Mouse (Mus musculus) MEL (cell line): Measurements from ENCODE around the gene Gm266. TPM values are rescaled to one million over a fixed set of nuclear protein-coding genes. Genes with fewer than 3 reads are reported as not detected.

Source experiments
- DNase-seq: peaks from one replicate; pipeline ENCODE4 v3.0.0; 2011; ENCODE audit warnings: low read depth, low spot score
- H3K27ac ChIP-seq: 2 replicates; pipeline ENCODE4 v1.5.1; 2012; ENCODE audit warnings: low read depth, mild to moderate bottlenecking, control low read depth, low read length, moderate library complexity; ENCODE audit not compliant: control insufficient read depth
- H3K27me3 ChIP-seq, 2 experiments: fragments of 150-350 bp in 1 of 2; sonication (generic) in 1 of 2; 2 replicates each; pipeline ENCODE4 v1.6.1; 2012; ENCODE audit warnings: low read length in 2 of 2, mild to moderate bottlenecking in 2 of 2, improper control_type of control experiment in 1 of 2, moderate library complexity in 1 of 2; ENCODE audit not compliant: insufficient read depth in 2 of 2, control insufficient read depth in 1 of 2
- H3K36me3 ChIP-seq, 2 experiments: 2 replicates each; pipeline ENCODE4 v1.6.1; 2012 to 2014; ENCODE audit warnings: low read length in 2 of 2, improper control_type of control experiment in 1 of 2, inconsistent platforms in 1 of 2, mild to moderate bottlenecking in 1 of 2; ENCODE audit not compliant: insufficient read depth in 2 of 2, control insufficient read depth in 1 of 2
- H3K4me1 ChIP-seq, 2 experiments: fragments of 150-350 bp in 1 of 2; sonication (generic) in 1 of 2; 2 replicates each; pipeline ENCODE4 v1.6.1; 2012; ENCODE audit warnings: low read length in 2 of 2, improper control_type of control experiment in 1 of 2, mild to moderate bottlenecking in 1 of 2; ENCODE audit not compliant: insufficient read depth in 2 of 2, control insufficient read depth in 1 of 2
- H3K4me3 ChIP-seq, 2 experiments: fragments of 150-350 bp in 1 of 2; sonication (generic) in 1 of 2; 2 replicates each; pipeline ENCODE4 v1.5.1; 2012; ENCODE audit warnings: low read depth in 2 of 2, low read length in 2 of 2, mild to moderate bottlenecking in 2 of 2, moderate library complexity in 2 of 2, control low read depth in 1 of 2, improper control_type of control experiment in 1 of 2; ENCODE audit not compliant: control insufficient read depth in 1 of 2, insufficient read depth in 1 of 2
- H3K79me2 ChIP-seq: 2 replicates; pipeline ENCODE4 v1.6.1; 2012; ENCODE audit warnings: mild to moderate bottlenecking, low read length, moderate library complexity; ENCODE audit not compliant: control insufficient read depth, poor library complexity, insufficient read depth
- H3K9ac ChIP-seq: 2 replicates; pipeline ENCODE4 v1.6.1; 2012; ENCODE audit warnings: low read depth, mild to moderate bottlenecking, control low read depth, low read length, moderate library complexity; ENCODE audit not compliant: control insufficient read depth, poor library complexity, severe bottlenecking
- H3K9me3 ChIP-seq: fragments of 150-350 bp; sonication (generic); replicated peaks from 2 replicates; pipeline ENCODE4 v1.6.1; 2012; ENCODE audit warnings: mild to moderate bottlenecking, low read length, improper control_type of control experiment, moderate library complexity; ENCODE audit not compliant: insufficient read depth
- BHLHE40 ChIP-seq: IDR thresholded peaks from 2 replicates; pipeline ENCODE4 v1.6.1; 2012; ENCODE audit warnings: low read depth, mild to moderate bottlenecking, inconsistent platforms, low read length, improper control_type of control experiment, borderline replicate concordance
- CHD2 ChIP-seq: IDR thresholded peaks from 2 replicates; pipeline ENCODE4 v1.6.1; 2011; ENCODE audit warnings: low read length, improper control_type of control experiment
- E2F4 ChIP-seq: IDR thresholded peaks from 2 replicates; pipeline ENCODE4 v1.6.1; 2011; ENCODE audit warnings: low read depth, low read length, improper control_type of control experiment, borderline replicate concordance
- EP300 ChIP-seq, 2 experiments: IDR thresholded peaks; 2 replicates each; pipeline ENCODE4 v1.6.1; 2011; ENCODE audit warnings: improper control_type of control experiment in 2 of 2, low read length in 2 of 2, low read depth in 1 of 2, mild to moderate bottlenecking in 1 of 2
- ETS1 ChIP-seq: IDR thresholded peaks from 2 replicates; pipeline ENCODE4 v1.6.1; 2012; ENCODE audit warnings: low read depth, mild to moderate bottlenecking, inconsistent platforms, low read length, improper control_type of control experiment, moderate library complexity
- JUND ChIP-seq: IDR thresholded peaks from 2 replicates; pipeline ENCODE4 v1.6.1; 2011; ENCODE audit warnings: low read depth, mild to moderate bottlenecking, improper control_type of control experiment, low read length
- KAT2A ChIP-seq: conservative IDR thresholded peaks from 2 replicates; pipeline ENCODE4 v1.6.1; 2012; ENCODE audit warnings: low read depth, low read length, improper control_type of control experiment, inconsistent platforms
- MEF2A ChIP-seq: IDR thresholded peaks from 2 replicates; pipeline ENCODE4 v1.6.1; 2014; ENCODE audit warnings: low read depth, mild to moderate bottlenecking, inconsistent platforms, low read length, improper control_type of control experiment; ENCODE audit not compliant: poor library complexity, insufficient replicate concordance, severe bottlenecking; ENCODE audit errors: extremely low read depth
- MYC ChIP-seq: IDR thresholded peaks from 2 replicates; pipeline ENCODE4 v1.6.1; 2011; ENCODE audit warnings: low read depth, mild to moderate bottlenecking, low read length, improper control_type of control experiment, moderate library complexity
- NELFE ChIP-seq: IDR thresholded peaks from 2 replicates; pipeline ENCODE4 v1.6.1; 2011; ENCODE audit warnings: low read depth, low read length, improper control_type of control experiment
- NRF1 ChIP-seq: IDR thresholded peaks from 2 replicates; pipeline ENCODE4 v1.6.1; 2014; ENCODE audit warnings: low read depth, mild to moderate bottlenecking, inconsistent platforms, low read length, improper control_type of control experiment, moderate library complexity; ENCODE audit not compliant: poor library complexity, insufficient read depth, severe bottlenecking
- POLR2A ChIP-seq, 2 experiments: IDR thresholded peaks; 2 replicates each; pipeline ENCODE4 v1.6.1; 2011 to 2012; ENCODE audit warnings: low read length in 2 of 2, mild to moderate bottlenecking in 2 of 2, control low read depth in 1 of 2, improper control_type of control experiment in 1 of 2, low read depth in 1 of 2, moderate library complexity in 1 of 2; ENCODE audit not compliant: control insufficient read depth in 1 of 2, insufficient read depth in 1 of 2, poor library complexity in 1 of 2
- POLR2AphosphoS2 ChIP-seq: IDR thresholded peaks from 2 replicates; pipeline ENCODE4 v1.6.1; 2011; ENCODE audit warnings: low read length, improper control_type of control experiment
- RAD21 ChIP-seq: IDR thresholded peaks from 2 replicates; pipeline ENCODE4 v1.6.1; 2011; ENCODE audit warnings: mild to moderate bottlenecking, low read depth, low read length, improper control_type of control experiment
- RCOR1 ChIP-seq: IDR thresholded peaks from 2 replicates; pipeline ENCODE4 v1.6.1; 2012; ENCODE audit warnings: low read depth, mild to moderate bottlenecking, inconsistent platforms, low read length, improper control_type of control experiment
- SIN3A ChIP-seq: IDR thresholded peaks from 2 replicates; pipeline ENCODE4 v1.6.1; 2012; ENCODE audit warnings: low read length, improper control_type of control experiment, inconsistent platforms
- TAL1 ChIP-seq: IDR thresholded peaks from 2 replicates; pipeline ENCODE4 v1.6.1; 2012; ENCODE audit warnings: mild to moderate bottlenecking, inconsistent platforms, low read length, moderate library complexity, mixed read lengths
- TBP ChIP-seq: IDR thresholded peaks from 2 replicates; pipeline ENCODE4 v1.8.0; 2011; ENCODE audit warnings: low read depth, low read length, improper control_type of control experiment
- TCF12 ChIP-seq: IDR thresholded peaks from 2 replicates; pipeline ENCODE4 v1.6.1; 2014; ENCODE audit warnings: low read depth, mild to moderate bottlenecking, inconsistent platforms, low read length, improper control_type of control experiment, moderate library complexity
- USF1 ChIP-seq: IDR thresholded peaks from 2 replicates; pipeline ENCODE4 v1.6.1; 2014; ENCODE audit warnings: low read depth, mild to moderate bottlenecking, inconsistent platforms, low read length, improper control_type of control experiment, moderate library complexity
- USF2 ChIP-seq, 2 experiments: IDR thresholded peaks; 2 replicates each; pipeline ENCODE4 v1.6.1; 2011 to 2012; ENCODE audit warnings: improper control_type of control experiment in 2 of 2, low read length in 2 of 2, borderline replicate concordance in 1 of 2, inconsistent platforms in 1 of 2, low read depth in 1 of 2, mild to moderate bottlenecking in 1 of 2; ENCODE audit not compliant: insufficient read depth in 1 of 2
- ZC3H11A ChIP-seq: IDR thresholded peaks from 2 replicates; pipeline ENCODE4 v1.6.1; 2012; ENCODE audit warnings: low read depth, mild to moderate bottlenecking, inconsistent platforms, low read length, improper control_type of control experiment
- ZKSCAN1 ChIP-seq: IDR thresholded peaks from 2 replicates; pipeline ENCODE4 v1.6.1; 2012; ENCODE audit warnings: low read depth, mild to moderate bottlenecking, inconsistent platforms, low read length, improper control_type of control experiment, moderate library complexity
- ZMIZ1 ChIP-seq: IDR thresholded peaks from 2 replicates; pipeline ENCODE4 v1.6.1; 2012; ENCODE audit warnings: low read depth, mild to moderate bottlenecking, inconsistent platforms, low read length, improper control_type of control experiment, moderate library complexity
- ZNF384 ChIP-seq: IDR thresholded peaks from 2 replicates; pipeline ENCODE4 v1.6.1; 2012; ENCODE audit warnings: low read depth, mild to moderate bottlenecking, inconsistent platforms, low read length, improper control_type of control experiment
- polyA plus RNA-seq, 2 experiments: library from polyadenylated mRNA; stranded (reverse) in 1 of 2; unstranded in 1 of 2; fragments of >175 nt in 1 of 2; fragments of >200 nt in 1 of 2; gene quantifications; 2 replicates each; pipeline versions ENCODE4 v1.2.1 to v1.2.4; 2012; ENCODE audit warnings: low replicate concordance in 2 of 2, low read depth in 1 of 2; ENCODE audit not compliant: insufficient read length in 2 of 2, insufficient read depth in 1 of 2, missing spikeins in 1 of 2
- total RNA-seq: library from RNA; depleted of rRNA; stranded (reverse); fragments of 300-350 nt; gene quantifications from 2 replicates; pipeline ENCODE4 v1.2.3, GENCODE M21; 2012

Gene Gm266
- total and polyA plus RNA-seq, 3 experiments, result not detected

- Histone ChIP-seq H3K4me1 (no peaks in the 10 kb centered on the region), H3K27ac (no peak overlapping the region), H3K9me3 (no peaks in the 10 kb centered on the region), H3K36me3 (no peaks in the 10 kb centered on the region; a peak in 1 of 4 replicates), H3K79me2 (no peaks in the 10 kb centered on the region), H3K27me3 (no peaks in the 10 kb centered on the region), H3K9ac (no peak overlapping the region), H3K4me3 (no peak overlapping the region)
- TF ChIP-seq EP300 (IDR thresholded peaks at IDR 0.05; ENCODE audit: low read depth in 1 of 2, low read length in 2 of 2) (no peak), BHLHE40 (no peak), RCOR1 (no peak), SIN3A (no peak), RAD21 (no peak), MEF2A (no peak), NRF1 (no peak), NELFE (no peak), MYC (no peak)
- no peak for DNase-seq
These were observed 42.1 kb upstream of the Gm266 start for GRCm38 (mm10) chr12:111527643-111528281.

GRCm38 (mm10) chr12:111524883-111525282 is 39.3 kb upstream of the Gm266 start:
- no peak for TF ChIP-seq ZC3H11A
- Histone ChIP-seq H3K79me2 (no peaks in the 10 kb centered on the region), H3K4me3 (no peak overlapping the region), H3K27ac (no peak overlapping the region), H3K27me3 (no peaks in the 10 kb centered on the region), H3K9me3 (no peaks in the 10 kb centered on the region), H3K36me3 (peaks cover 0 to 8% of the 10 kb centered on the region in 2 experiments; a peak in 2 of 4 replicates), H3K4me1 (peaks cover 0 to 12% of the 10 kb centered on the region in 2 experiments; a peak in 2 of 4 replicates), H3K9ac (no peak overlapping the region)
- no peak for DNase-seq

GRCm38 (mm10) chr12:111524469-111524868 is 38.8 kb upstream of the Gm266 start:
- TF ChIP-seq BHLHE40 (no peak), NRF1 (no peak), POLR2A (IDR thresholded peaks at IDR 0.05; ENCODE audit: control insufficient read depth in 1 of 2, insufficient read depth in 1 of 2, low read depth in 1 of 2, low read length in 2 of 2, poor library complexity in 1 of 2) (no peak), USF2 (IDR thresholded peaks at IDR 0.05; ENCODE audit: borderline replicate concordance in 1 of 2, insufficient read depth in 1 of 2, low read depth in 1 of 2, low read length in 2 of 2) (no peak), KAT2A (no peak), ZNF384 (no peak), TBP (no peak), ETS1 (no peak), JUND (no peak), USF1 (no peak), SIN3A (no peak), TCF12 (no peak), POLR2AphosphoS2 (no peak), E2F4 (no peak), RCOR1 (no peak), ZMIZ1 (no peak), TAL1 (no peak), CHD2 (no peak), ZKSCAN1 (no peak)
- Histone ChIP-seq H3K9ac (no peak overlapping the region), H3K4me1 (peaks cover 0 to 12% of the 10 kb centered on the region in 2 experiments; a peak in 2 of 4 replicates), H3K79me2 (no peaks in the 10 kb centered on the region), H3K9me3 (no peaks in the 10 kb centered on the region), H3K36me3 (peaks cover 0 to 8% of the 10 kb centered on the region in 2 experiments; a peak in 2 of 4 replicates), H3K4me3 (no peak overlapping the region), H3K27ac (no peak overlapping the region), H3K27me3 (no peaks in the 10 kb centered on the region)
- DNase-seq, result no peak
